Mouse (Mus musculus): ENCODE data around the gene Naa35. TPM values are rescaled to one million over a fixed set of nuclear protein-coding genes. Genes with fewer than 3 reads are reported as not detected.
A peak's percentile ranks its signal among the peaks of the same experiment; 100 is the strongest.

Naa35 gene
- total RNA-seq (2014; rRNA removed) (50.4 and 67.8 TPM in 2 replicates), polyA plus RNA-seq (2015; fragmentation: Nextera tagmentation; extraction: Ambion mirVana) (116 and 132 TPM in 2 replicates)

GRCm38 (mm10) chr13:59584947-59585647, at the start of gene Naa35, which contains the start of gene Agtpbp1:
Naa35 (plus strand) TSS chr13:59585259.
Agtpbp1 (minus strand) TSS chr13:59585227.
- Histone ChIP-seq H3K36me3 (ENCODE audit: insufficient read depth) (peaks cover 14% of the 10 kb centered on the region), H3K4me2 (ENCODE audit: low read depth) (peak within 1 kb of the TSS; percentile 96), H3K4me1 (ENCODE audit: insufficient read depth) (peaks cover 17% of the 10 kb centered on the region), H3K27me3 (ENCODE audit: insufficient read depth, low read length) (no peaks in the 10 kb centered on the region), H3K9ac (peak within 1 kb of the TSS; percentile 84), H3K27ac (ENCODE audit: low read depth, low read length) (peak within 1 kb of the TSS; percentile 90), H3K9me3 (ENCODE audit: low read length) (no peaks in the 10 kb centered on the region), H3K4me3 (ENCODE audit: low read depth, low read length) (peak within 1 kb of the TSS; percentile 92)
- peak; percentile 99 for DNase-seq
- TF ChIP-seq CTCF (IDR thresholded peaks at IDR 0.05; ENCODE audit: low read depth), result no peak
- peak; percentile 99 for ATAC-seq
- WGBS, result 2% methylated on average over 79 of the region's 83 CpGs

- H3K4me1 ChIP-seq (ENCODE audit: insufficient read depth), result no peaks in the 10 kb centered on the region
- no peak for TF ChIP-seq CTCF (IDR thresholded peaks at IDR 0.05; ENCODE audit: low read depth)
- H3K9ac ChIP-seq, result no peak overlapping the region
- no peak overlapping the region for H3K4me3 ChIP-seq (ENCODE audit: low read depth, low read length)
- DNase-seq (no peak), ATAC-seq (no peak)
- WGBS, result 83% methylated on average over 6 of the region's 6 CpGs
- no peaks in the 10 kb centered on the region for H3K9me3 ChIP-seq (ENCODE audit: low read length)
- no peak overlapping the region for H3K4me2 ChIP-seq (ENCODE audit: low read depth)
- peaks cover 30% of the 10 kb centered on the region for H3K36me3 ChIP-seq (ENCODE audit: insufficient read depth)
- no peaks in the 10 kb centered on the region for H3K27me3 ChIP-seq (ENCODE audit: insufficient read depth, low read length)
- H3K27ac ChIP-seq (ENCODE audit: low read depth, low read length), result no peak overlapping the region
These were observed 49.3 kb upstream of the Naa35 start for GRCm38 (mm10) chr13:59535746-59536145.

GRCm38 (mm10) chr13:59536631-59537030, 48.4 kb upstream of the Naa35 start:
- Histone ChIP-seq H3K4me3 (ENCODE audit: low read depth, low read length) (no peak overlapping the region), H3K36me3 (ENCODE audit: insufficient read depth) (peaks cover 22% of the 10 kb centered on the region), H3K27ac (ENCODE audit: low read depth, low read length) (no peak overlapping the region)

GRCm38 (mm10) chr13:59538661-59539060, 46.4 kb upstream of the Naa35 start:
- DNase-seq, result no peak
- TF ChIP-seq CTCF (IDR thresholded peaks at IDR 0.05; ENCODE audit: low read depth), result no peak
- no peak for ATAC-seq
- Histone ChIP-seq H3K9me3 (ENCODE audit: low read length) (no peaks in the 10 kb centered on the region), H3K27ac (ENCODE audit: low read depth, low read length) (no peak overlapping the region), H3K4me3 (ENCODE audit: low read depth, low read length) (no peak overlapping the region), H3K9ac (no peak overlapping the region), H3K36me3 (ENCODE audit: insufficient read depth) (peaks cover 11% of the 10 kb centered on the region; the same call in 1 of the 2 replicates), H3K4me1 (ENCODE audit: insufficient read depth) (no peaks in the 10 kb centered on the region), H3K27me3 (ENCODE audit: insufficient read depth, low read length) (no peaks in the 10 kb centered on the region), H3K4me2 (ENCODE audit: low read depth) (no peak overlapping the region)
- 88% methylated on average over 5 of the region's 5 CpGs for WGBS

More at GRCm38 (mm10) chr13:59536631-59537030, 48.4 kb upstream of the Naa35 start:
- Histone ChIP-seq H3K9ac (no peak overlapping the region), H3K4me2 (ENCODE audit: low read depth) (no peak overlapping the region), H3K4me1 (ENCODE audit: insufficient read depth) (no peaks in the 10 kb centered on the region), H3K27me3 (ENCODE audit: insufficient read depth, low read length) (no peaks in the 10 kb centered on the region), H3K9me3 (ENCODE audit: low read length) (no peaks in the 10 kb centered on the region)
- DNase-seq (no peak), ATAC-seq (no peak)
- no peak for TF ChIP-seq CTCF (IDR thresholded peaks at IDR 0.05; ENCODE audit: low read depth)
- WGBS, result 82% methylated on average over 2 of the region's 2 CpGs

- no peak for TF ChIP-seq CTCF (IDR thresholded peaks at IDR 0.05; ENCODE audit: low read depth)
- no peak for ATAC-seq
- no peaks in the 10 kb centered on the region for H3K27me3 ChIP-seq (ENCODE audit: insufficient read depth, low read length)
- no peaks in the 10 kb centered on the region for H3K9me3 ChIP-seq (ENCODE audit: low read length)
- 80% methylated on average over 5 of the region's 5 CpGs for WGBS
- DNase-seq, result no peak
- H3K4me3 ChIP-seq (ENCODE audit: low read depth, low read length), result no peak overlapping the region
- H3K9ac ChIP-seq, result no peak overlapping the region
- no peak overlapping the region for H3K27ac ChIP-seq (ENCODE audit: low read depth, low read length)
- no peaks in the 10 kb centered on the region for H3K4me1 ChIP-seq (ENCODE audit: insufficient read depth)
- peaks cover 7% of the 10 kb centered on the region; the same call in 1 of the 2 replicates for H3K36me3 ChIP-seq (ENCODE audit: insufficient read depth)
- no peak overlapping the region for H3K4me2 ChIP-seq (ENCODE audit: low read depth)
These were observed 45.0 kb upstream of the Naa35 start for GRCm38 (mm10) chr13:59540030-59540429.

GRCm38 (mm10) chr13:59542411-59542810, 42.6 kb upstream of the Naa35 start:
- WGBS, result 85% methylated on average over 10 of the region's 10 CpGs
- DNase-seq (no peak), ATAC-seq (no peak)
- Histone ChIP-seq H3K4me1 (ENCODE audit: insufficient read depth) (no peaks in the 10 kb centered on the region), H3K27ac (ENCODE audit: low read depth, low read length) (no peak overlapping the region), H3K27me3 (ENCODE audit: insufficient read depth, low read length) (no peaks in the 10 kb centered on the region), H3K9me3 (ENCODE audit: low read length) (no peaks in the 10 kb centered on the region), H3K4me2 (ENCODE audit: low read depth) (no peak overlapping the region), H3K4me3 (ENCODE audit: low read depth, low read length) (no peak overlapping the region), H3K9ac (no peak overlapping the region), H3K36me3 (ENCODE audit: insufficient read depth) (no peaks in the 10 kb centered on the region)
- TF ChIP-seq CTCF (IDR thresholded peaks at IDR 0.05; ENCODE audit: low read depth), result no peak

- Histone ChIP-seq H3K9me3 (ENCODE audit: low read length) (no peaks in the 10 kb centered on the region), H3K4me2 (ENCODE audit: low read depth) (no peak overlapping the region), H3K27me3 (ENCODE audit: insufficient read depth, low read length) (no peaks in the 10 kb centered on the region), H3K36me3 (ENCODE audit: insufficient read depth) (no peaks in the 10 kb centered on the region), H3K9ac (no peak overlapping the region), H3K27ac (ENCODE audit: low read depth, low read length) (no peak overlapping the region), H3K4me3 (ENCODE audit: low read depth, low read length) (no peak overlapping the region), H3K4me1 (ENCODE audit: insufficient read depth) (no peaks in the 10 kb centered on the region)
- WGBS, result 70% methylated on average over 2 of the region's 2 CpGs
- no peak for ATAC-seq
- TF ChIP-seq CTCF (IDR thresholded peaks at IDR 0.05; ENCODE audit: low read depth), result no peak
- no peak for DNase-seq
These were observed 38.0 kb upstream of the Naa35 start for GRCm38 (mm10) chr13:59547091-59547490.

Measured in forebrain, postnatal 0 days (tissue).